Mouse (Mus musculus) ES-E14 (cell line): ENCODE data around the gene Nanp. TPM values are rescaled to one million over a fixed set of nuclear protein-coding genes. Genes with fewer than 3 reads are reported as not detected.

Experiments used
- DNase-seq: peaks from one replicate; pipeline ENCODE4 v3.0.0-alpha.2; 2013; ENCODE audit warnings: low read depth, low spot score
- H3K27ac ChIP-seq: 2 replicates; pipeline ENCODE4 v1.5.1; 2012; ENCODE audit warnings: low read depth, mild to moderate bottlenecking, low read length, moderate library complexity, mixed read lengths; ENCODE audit not compliant: poor library complexity, insufficient read depth, severe bottlenecking
- H3K36me3 ChIP-seq: 2 replicates; pipeline ENCODE4 v1.6.1; 2012; ENCODE audit warnings: mild to moderate bottlenecking, low read length, moderate library complexity, mixed read lengths; ENCODE audit not compliant: control insufficient read depth, poor library complexity, insufficient read depth, severe bottlenecking
- H3K4me1 ChIP-seq, 2 experiments: fragments of 150-350 bp in 1 of 2; sonication (generic) in 1 of 2; 2 replicates each; pipeline ENCODE4 v1.6.1; 2012; ENCODE audit warnings: low read length in 2 of 2, mild to moderate bottlenecking in 1 of 2, mixed read lengths in 1 of 2; ENCODE audit not compliant: control insufficient read depth in 2 of 2, insufficient read depth in 2 of 2, poor library complexity in 1 of 2
- H3K4me3 ChIP-seq, 2 experiments: fragments of 150-350 bp in 1 of 2; sonication (generic) in 1 of 2; 2 replicates each; pipeline ENCODE4 v1.5.1; 2012; ENCODE audit warnings: low read length in 2 of 2, low read depth in 1 of 2, mild to moderate bottlenecking in 1 of 2, mixed read lengths in 1 of 2; ENCODE audit not compliant: insufficient read depth in 1 of 2, poor library complexity in 1 of 2, severe bottlenecking in 1 of 2
- H3K9ac ChIP-seq: 2 replicates; pipeline ENCODE4 v1.6.1; 2012; ENCODE audit warnings: low read depth, mild to moderate bottlenecking, low read length, mixed read lengths; ENCODE audit not compliant: poor library complexity, insufficient read depth, severe bottlenecking
- H3K9me3 ChIP-seq: fragments of 150-350 bp; sonication (generic); 2 replicates; pipeline ENCODE4 v1.6.1; 2012; ENCODE audit warnings: low read depth, mild to moderate bottlenecking, low read length; ENCODE audit not compliant: control insufficient read depth, insufficient read depth
- CHD2 ChIP-seq: IDR thresholded peaks from 2 replicates; pipeline ENCODE4 v1.6.1; 2014; ENCODE audit warnings: mild to moderate bottlenecking, low read depth, low read length, inconsistent platforms
- HCFC1 ChIP-seq: IDR thresholded peaks from 2 replicates; pipeline ENCODE4 v1.6.1; 2012; ENCODE audit warnings: low read length, inconsistent platforms, borderline replicate concordance; ENCODE audit not compliant: insufficient read depth
- MAFK ChIP-seq: IDR thresholded peaks from 2 replicates; pipeline ENCODE4 v1.6.1; 2014; ENCODE audit warnings: mild to moderate bottlenecking, low read depth, low read length, inconsistent platforms; ENCODE audit not compliant: insufficient read depth
- ZC3H11A ChIP-seq: IDR thresholded peaks from 2 replicates; pipeline ENCODE4 v1.6.1; 2012; ENCODE audit warnings: low read depth, mild to moderate bottlenecking, inconsistent platforms, low read length, borderline replicate concordance
- ZNF384 ChIP-seq: IDR thresholded peaks from 2 replicates; pipeline ENCODE4 v1.6.1; 2012; ENCODE audit warnings: low read depth, low read length, inconsistent platforms
- in situ Hi-C, 2 experiments: fragments of 600-800 bp; cut with MboI; formaldehyde crosslinking; loops; one replicate each; pipeline ENCODE4 v1.15.1; 2025; ENCODE audit warnings: low sequenced_read_pairs in 2 of 2, inconsistent platforms in 1 of 2; ENCODE audit not compliant: unreplicated experiment in 2 of 2
- total RNA-seq: library from RNA; depleted of rRNA; stranded (reverse); fragments of 300-350 nt; gene quantifications from 2 replicates; pipeline ENCODE4 v1.2.3, GENCODE M21; 2012; rRNA removed

The Nanp gene
- 8.9 and 11.8 TPM in 2 replicates for total RNA-seq

DNA sequence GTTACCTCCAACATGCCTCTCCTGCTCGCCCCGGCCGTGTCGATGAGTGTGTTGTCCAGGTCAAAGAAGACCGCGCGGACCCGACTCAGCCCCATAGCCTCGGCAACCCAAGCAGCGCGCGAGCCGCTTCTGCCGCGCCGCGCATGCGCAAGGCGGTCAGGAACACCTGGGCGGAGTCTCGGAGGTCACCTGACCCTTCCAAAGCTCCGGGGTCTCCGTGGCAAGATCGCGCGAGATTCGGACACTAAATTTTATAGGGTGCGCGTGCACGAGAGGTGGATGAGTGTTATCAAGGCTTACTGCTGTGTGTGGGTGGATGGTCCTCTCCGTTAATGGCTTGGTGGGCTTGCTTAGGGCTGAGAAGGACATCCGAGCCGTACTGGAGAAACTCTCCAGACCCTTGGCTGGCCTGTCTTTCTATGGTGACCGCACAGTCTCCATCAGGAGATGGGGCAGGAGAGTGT lies at the start of gene Nanp, which contains the start of gene Ninl:
TSS of gene Nanp (minus strand) at position 167 of the 464 bp plus-strand sequence.
TSS of gene Ninl (minus strand) at position 151 of the 464 bp plus-strand sequence.
- H3K4me3 ChIP-seq = peak within 1 kb of the TSS; percentile 78 to 95
- in situ Hi-C loops = no loop called here
- H3K9ac ChIP-seq = peak within 1 kb of the TSS; percentile 99
- TF ChIP-seq ZNF384 (no peak), CHD2 (peak; percentile 96), HCFC1 (peak; percentile 45; the same call in 1 of the 2 replicates), MAFK (no peak)
- DNase-seq = peak; percentile 89
- H3K27ac ChIP-seq = peak within 1 kb of the TSS; percentile 19; the same call in 1 of the 2 replicates
- peaks cover 0 to 6% of the 10 kb centered on the region in 2 experiments; a peak in 2 of 4 replicates for H3K4me1 ChIP-seq
- H3K9me3 ChIP-seq = no peaks in the 10 kb centered on the region
- H3K36me3 ChIP-seq = no peaks in the 10 kb centered on the region

DNA sequence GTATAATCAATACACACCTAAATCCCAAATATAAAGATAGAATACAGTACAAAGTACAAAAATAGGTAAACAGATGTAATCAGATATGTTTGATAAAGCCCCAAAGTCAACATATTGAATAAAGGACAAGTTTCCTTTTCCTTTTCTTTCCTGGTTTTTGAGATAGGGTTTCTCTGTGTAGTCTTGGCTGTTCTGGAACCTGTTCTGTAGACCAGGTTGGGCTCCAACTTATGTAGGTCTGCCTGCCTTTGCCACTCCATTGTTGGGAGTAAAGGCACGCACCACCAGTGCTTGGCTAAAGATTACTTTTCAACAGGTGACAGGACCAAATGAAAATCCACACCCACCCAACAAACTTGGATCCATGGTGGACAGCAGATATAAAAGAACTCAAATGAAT lies 17.4 kb upstream of the Nanp start:
- no peak for TF ChIP-seq ZNF384
- TF ChIP-seq CHD2 = no peak
- no peak for TF ChIP-seq HCFC1
- no peak for TF ChIP-seq ZC3H11A
- no peak for TF ChIP-seq MAFK
- in situ Hi-C loops = no loop called here

DNA sequence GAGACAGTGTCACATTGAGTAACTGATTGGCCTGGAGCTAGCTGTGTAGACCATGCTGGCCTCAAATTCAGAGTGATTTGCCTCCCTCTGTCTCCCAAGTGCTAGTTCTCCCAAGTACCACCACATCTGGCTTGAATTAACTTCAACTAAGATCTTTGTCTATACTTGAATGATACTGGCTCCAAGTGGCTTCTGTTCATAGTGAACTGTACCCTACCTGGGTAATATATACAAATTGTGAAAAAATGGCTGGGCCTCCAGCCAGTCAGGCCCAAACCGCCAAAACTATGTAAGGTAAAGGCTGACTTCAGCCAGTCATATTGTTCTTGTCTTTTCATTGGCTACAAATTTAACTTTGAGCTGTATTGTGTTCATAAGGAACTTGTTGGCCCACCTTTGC lies 1.2 kb upstream of the Nanp start:
- Histone ChIP-seq H3K27ac (no peak overlapping the region), H3K9me3 (no peaks in the 10 kb centered on the region), H3K9ac (no peak overlapping the region), H3K4me3 (peak overlapping the region in 1 of 2 experiments; percentile 78; a peak in 2 of 4 replicates), H3K36me3 (no peaks in the 10 kb centered on the region), H3K4me1 (peaks cover 0 to 6% of the 10 kb centered on the region in 2 experiments; a peak in 2 of 4 replicates)
- in situ Hi-C loops = no loop called here
- no peak for DNase-seq
- TF ChIP-seq ZNF384 (no peak), MAFK (no peak), ZC3H11A (no peak), CHD2 (no peak), HCFC1 (no peak)

More for the DNA sequence above, 17.4 kb upstream of the Nanp start:
- H3K9ac ChIP-seq = no peak overlapping the region
- no peak overlapping the region for H3K27ac ChIP-seq
- H3K9me3 ChIP-seq = no peaks in the 10 kb centered on the region
- no peak for DNase-seq
- no peak overlapping the region for H3K4me3 ChIP-seq
- no peaks in the 10 kb centered on the region for H3K4me1 ChIP-seq
- H3K36me3 ChIP-seq = no peaks in the 10 kb centered on the region

DNA sequence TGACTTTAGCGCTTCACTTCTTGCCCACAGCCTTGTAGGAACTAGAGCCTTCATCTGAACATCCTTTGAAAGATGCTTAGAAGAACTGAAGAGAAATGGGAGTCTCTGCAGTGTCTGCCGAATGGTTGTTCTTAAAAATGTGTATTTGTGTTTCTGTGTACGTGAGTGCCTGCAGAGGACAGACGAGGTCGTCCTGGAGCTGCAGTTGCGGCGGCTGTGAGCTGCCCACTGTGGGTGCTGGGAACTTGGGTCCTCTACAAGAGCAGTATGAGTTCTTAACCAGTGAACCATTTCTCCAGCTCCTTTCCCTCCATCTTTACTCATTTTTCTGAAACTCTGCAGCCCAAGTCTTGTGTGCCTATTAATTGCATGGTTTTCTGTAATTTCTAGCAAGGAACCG lies 528 bp upstream of the Nanp start:
- no peaks in the 10 kb centered on the region for H3K9me3 ChIP-seq
- peaks cover 0 to 6% of the 10 kb centered on the region in 2 experiments; a peak in 2 of 4 replicates for H3K4me1 ChIP-seq
- no peak for TF ChIP-seq ZC3H11A
- no peak overlapping the region for H3K27ac ChIP-seq
- no peak for DNase-seq
- peak overlapping the region; percentile 89 for H3K9ac ChIP-seq
- in situ Hi-C loops = no loop called here
- H3K4me3 ChIP-seq = peak overlapping the region; percentile 78 to 81
- H3K36me3 ChIP-seq = no peaks in the 10 kb centered on the region

DNA sequence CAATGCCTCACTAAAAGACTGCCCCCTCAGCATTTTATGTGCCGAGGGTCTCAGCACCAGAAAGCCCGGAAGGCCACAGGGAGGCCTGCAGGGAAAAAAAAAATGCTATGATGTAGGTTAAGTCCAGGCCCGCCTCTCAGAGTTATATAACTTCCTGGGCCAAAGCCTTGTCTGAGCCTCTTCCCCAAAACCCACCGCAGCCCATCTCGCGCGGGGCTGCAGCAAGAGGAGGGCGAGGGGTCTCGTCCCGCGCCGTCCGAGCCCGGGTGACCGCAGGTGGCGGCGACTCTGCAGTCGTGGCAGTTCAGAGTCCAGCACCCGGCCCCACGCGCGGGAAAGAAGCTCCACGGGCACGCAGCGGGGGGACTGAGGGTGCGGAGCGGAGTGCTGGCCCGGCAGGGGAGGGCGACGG lies 381 bp downstream of the Nanp start:
- H3K4me3 ChIP-seq = peak overlapping the region; percentile 78 to 95
- in situ Hi-C loops = no loop called here
- DNase-seq = no peak
- peak overlapping the region; percentile 99 for H3K9ac ChIP-seq
- H3K27ac ChIP-seq = peak overlapping the region; percentile 19; the same call in 1 of the 2 replicates
- TF ChIP-seq CHD2 (no peak), ZC3H11A (no peak), MAFK (no peak; the same call in 1 of the 2 replicates), HCFC1 (no peak), ZNF384 (no peak)
- H3K9me3 ChIP-seq = no peaks in the 10 kb centered on the region
- H3K36me3 ChIP-seq = no peaks in the 10 kb centered on the region
- H3K4me1 ChIP-seq = peaks cover 0 to 6% of the 10 kb centered on the region in 2 experiments; a peak in 2 of 4 replicates
